Mouse (Mus musculus) gastrocnemius, postnatal 14 days (tissue): ENCODE measurements around the gene Pde8a. TPM values are rescaled to one million over a fixed set of nuclear protein-coding genes. Genes with fewer than 3 reads are reported as not detected.

ENCODE experiments used
- DNase-seq: peaks from one replicate; pipeline ENCODE4 v3.0.0; 2021; ENCODE audit warnings: mixed read lengths
- intact Hi-C: fragments of 180-260 bp; cut with DNase I; formaldehyde crosslinking; loops from one replicate; pipeline ENCODE4 v1.15.1; 2025; ENCODE audit warnings: low total_unique reads
- total RNA-seq, 2 experiments: library from RNA; stranded (reverse); gene quantifications; 2 replicates each; pipeline ENCODE4 v1.2.3; 2021

The Pde8a gene
- total RNA-seq, 2 experiments from 2014 or later, result 6.7 to 7.0 TPM

DNA sequence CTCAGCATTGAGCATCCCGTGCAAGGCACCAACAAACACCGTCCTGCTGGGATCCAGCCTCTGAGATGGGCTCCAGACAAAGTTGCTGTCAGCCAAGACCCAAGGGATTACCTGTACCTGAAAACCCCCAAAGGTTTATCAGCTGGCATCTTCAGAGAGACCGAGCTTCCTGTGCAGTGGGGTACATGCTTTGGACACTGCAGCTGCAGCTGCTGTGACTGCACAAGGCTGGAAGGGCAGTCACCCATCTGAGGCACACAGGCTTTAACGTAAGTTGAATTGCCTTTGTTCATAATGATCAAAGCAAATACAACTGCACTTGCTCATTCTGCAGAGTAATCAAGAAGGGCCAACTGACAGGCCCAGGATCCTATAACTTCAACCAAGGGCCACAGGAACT, 138.4 kb downstream of the Pde8a start:
- no peak for DNase-seq
- intact Hi-C loops, result no loop called here

GRCm38 (mm10) chr7:81355746-81356145, 142.3 kb downstream of the Pde8a start:
- intact Hi-C loops, result no loop called here
- no peak for DNase-seq

DNA sequence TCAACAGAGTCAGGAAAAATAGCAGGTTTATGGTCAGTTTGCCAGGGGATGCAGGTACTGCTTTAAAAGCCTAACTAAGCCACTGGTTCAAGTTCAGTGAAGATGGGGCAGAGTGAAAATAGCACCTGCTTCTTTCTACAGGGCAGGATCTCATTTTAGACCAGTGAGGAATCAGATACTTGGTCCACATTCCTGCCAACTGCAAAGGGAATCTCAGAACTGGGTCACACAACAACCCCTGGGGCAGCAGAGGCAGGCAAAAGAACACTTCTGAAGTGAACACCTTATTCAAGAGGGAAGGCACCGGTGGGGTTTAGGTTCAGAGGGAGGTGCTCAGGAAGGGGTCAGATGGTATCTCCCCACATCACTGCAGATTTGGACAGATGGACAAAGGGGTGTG, 143.0 kb downstream of the Pde8a start:
- intact Hi-C loops, result no loop called here
- DNase-seq, result no peak

DNA sequence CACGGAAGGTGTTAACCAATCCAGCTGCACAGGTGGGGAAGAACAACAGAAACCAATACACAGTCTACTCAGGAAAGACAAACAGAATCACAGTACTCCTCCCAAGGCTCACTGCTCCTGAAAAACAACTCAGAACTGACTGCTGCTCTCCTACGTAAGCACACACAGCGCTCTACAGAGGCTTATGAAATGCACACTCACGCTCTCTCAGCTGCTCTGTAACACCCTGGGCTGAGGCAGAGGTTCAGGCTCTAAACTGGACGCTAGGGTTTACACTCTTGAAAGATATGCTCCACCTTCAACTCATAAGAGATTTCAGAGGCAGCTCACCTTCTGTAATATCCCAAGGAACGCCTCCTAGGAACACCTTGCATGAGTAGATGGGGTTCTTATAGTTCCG, 143.6 kb downstream of the Pde8a start:
- intact Hi-C loops, result no loop called here
- no peak for DNase-seq

GRCm38 (mm10) chr7:81367946-81368345, 154.6 kb downstream of the Pde8a start:
- DNase-seq, result no peak
- intact Hi-C loops, result no loop called here

- intact Hi-C loops, result no loop called here
Observed at GRCm38 (mm10) chr7:81369724-81370123, 156.3 kb downstream of the Pde8a start.

DNA sequence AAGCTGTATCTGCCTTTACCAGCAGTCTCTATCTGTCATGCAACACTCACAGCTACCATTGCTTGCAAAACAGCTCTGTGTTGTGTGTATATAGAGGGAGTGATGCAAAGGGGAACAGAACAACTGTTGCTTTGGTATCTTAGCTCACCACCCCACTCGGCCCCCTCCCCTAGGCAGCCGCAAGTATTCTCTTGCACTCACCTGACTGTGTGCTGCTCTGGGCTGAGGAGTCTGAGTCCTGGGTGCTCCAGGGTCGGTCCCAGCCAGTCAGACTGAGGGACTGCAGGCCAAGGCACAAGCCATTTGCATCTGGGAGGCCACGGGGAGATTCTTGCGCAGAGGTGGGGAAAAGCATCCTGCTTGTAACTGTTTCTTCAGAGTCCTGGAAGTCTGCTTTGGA, 158.4 kb downstream of the Pde8a start:
- intact Hi-C loops, result no loop called here
- DNase-seq, result no peak

More at GRCm38 (mm10) chr7:81369724-81370123, 156.3 kb downstream of the Pde8a start:
- no peak for DNase-seq

- peak; percentile 49 for DNase-seq
- intact Hi-C loops, result no loop called here
Observed at GRCm38 (mm10) chr7:81372337-81372920, 159.0 kb downstream of the Pde8a start.

- intact Hi-C loops, result no loop called here
- no peak for DNase-seq
Observed at GRCm38 (mm10) chr7:81379363-81379762, 166.0 kb downstream of the Pde8a start.

Other genes starting within 250 kb of the Pde8a start
- 10 to 100 TPM; 11.5 to 13.7 TPM for gene Zfp592, start 219.9 kb upstream of the Pde8a start, total RNA-seq
- 100 to 1,000 TPM; 119 to 131 TPM for gene Alpk3, start 156.0 kb upstream of the Pde8a start, total RNA-seq
- gene Slc28a1, start 98.8 kb upstream of the Pde8a start, total RNA-seq, result under 1 TPM; 0.43 to 0.66 TPM
- gene Rps17, start 131.7 kb downstream of the Pde8a start, total RNA-seq, result 1,000 to 10,000 TPM in 1 of 2 experiments, 100 to 1,000 TPM in 1; 890 to 1,010 TPM
- gene Cpeb1, start 241.9 kb downstream of the Pde8a start, total RNA-seq, result 10 to 100 TPM in 1 of 2 experiments, 1 to 10 TPM in 1; 8.5 to 11.5 TPM